Mouse (Mus musculus) intestine, embryonic 15.5 days (tissue): ENCODE data around the gene Tlx2. TPM values are rescaled to one million over a fixed set of nuclear protein-coding genes. Genes with fewer than 3 reads are reported as not detected.

ENCODE experiments used
- ATAC-seq: fragments of 200-750 bp; cut with Nextera tagmentation; 2 replicates; pipeline ENCODE4 v1.8.0; 2017; ENCODE audit warnings: moderate TSS enrichment, moderate library complexity
- H3K27ac ChIP-seq: fragments of 300-500 bp; sonication (generic); 2 replicates; pipeline ENCODE4 v1.5.1; 2015; ENCODE audit warnings: mild to moderate bottlenecking, inconsistent platforms
- H3K27me3 ChIP-seq: fragments of 300-500 bp; sonication (generic); replicated peaks from 2 replicates; pipeline ENCODE4 v1.6.1; 2015; ENCODE audit warnings: inconsistent platforms
- H3K36me3 ChIP-seq: fragments of 300-500 bp; sonication (generic); 2 replicates; pipeline ENCODE4 v1.6.1; 2015; ENCODE audit warnings: inconsistent platforms
- H3K4me1 ChIP-seq: fragments of 300-500 bp; sonication (generic); replicated peaks from 2 replicates; pipeline ENCODE4 v1.6.1; 2015; ENCODE audit warnings: inconsistent platforms
- H3K4me2 ChIP-seq: fragments of 300-500 bp; sonication (generic); replicated peaks from 2 replicates; pipeline ENCODE4 v1.6.1; 2015; ENCODE audit warnings: mild to moderate bottlenecking, inconsistent platforms
- H3K4me3 ChIP-seq: fragments of 300-500 bp; sonication (generic); replicated peaks from 2 replicates; pipeline ENCODE4 v1.5.1; 2015; ENCODE audit warnings: inconsistent platforms
- H3K9ac ChIP-seq: fragments of 300-500 bp; sonication (generic); 2 replicates; pipeline ENCODE4 v1.6.1; 2015; ENCODE audit warnings: inconsistent platforms
- H3K9me3 ChIP-seq: fragments of 300-500 bp; sonication (generic); 2 replicates; pipeline ENCODE4 v1.6.1; 2016; ENCODE audit warnings: inconsistent platforms
- WGBS: fragments of 180-500 bp; shearing (Covaris S2); methylation state at CpG from one replicate; pipeline ENCODE4 v1.1.7; 2015; 5-methylcytosine and 5-hydroxymethylcytosine counted together
- polyA plus RNA-seq: library from polyadenylated mRNA; unstranded; fragments of >200 nt; fragmentation: Nextera tagmentation; extraction: Ambion mirVana; gene quantifications from 2 replicates; pipeline ENCODE4 v1.2.1, GENCODE M21; 2015

Gene Tlx2
- polyA plus RNA-seq, 1 experiment from 2014 or later: 22.5 TPM

DNA sequence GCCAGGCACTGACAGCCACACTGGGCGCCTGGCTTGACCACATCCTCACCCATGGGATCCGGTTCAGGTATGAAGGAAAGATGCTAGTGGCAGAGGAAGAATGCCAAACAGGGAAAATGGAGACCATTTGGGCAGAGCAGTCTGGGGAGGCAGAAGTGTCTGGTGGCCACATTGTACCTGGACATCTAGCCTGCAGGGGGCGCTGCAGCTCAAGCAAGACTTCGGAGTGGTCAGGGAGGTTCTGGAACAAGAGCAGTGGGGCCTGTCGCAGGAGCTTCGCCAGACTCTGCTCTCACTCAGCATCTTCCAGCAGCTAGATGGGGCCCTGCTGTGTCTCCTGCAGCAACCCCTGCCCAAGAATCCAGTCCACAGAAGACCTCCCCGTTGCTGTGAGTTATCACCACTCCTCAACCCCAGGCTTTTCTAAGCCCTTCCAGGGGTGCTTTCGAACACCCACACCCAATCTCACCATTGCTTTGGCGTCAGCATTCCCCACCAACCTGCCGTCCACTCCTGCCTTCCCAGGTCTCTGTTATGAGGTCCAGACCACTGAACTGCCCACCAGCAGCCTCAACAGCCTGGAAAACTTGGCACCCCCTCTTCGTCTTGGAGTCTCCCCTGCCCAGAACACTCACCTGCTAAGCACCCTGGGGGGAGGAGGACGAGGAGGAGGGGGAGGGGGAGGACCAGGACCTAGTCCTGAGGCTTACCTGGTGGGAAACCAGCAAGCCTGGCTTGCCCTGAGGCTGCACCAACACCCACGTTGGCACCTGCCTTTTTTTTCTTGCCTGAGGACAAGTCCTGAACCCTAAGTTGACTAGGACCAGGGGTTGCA is 37.7 kb upstream of the Tlx2 start:
- Histone ChIP-seq H3K4me2 (peak overlapping the region; percentile 64), H3K9me3 (no peaks in the 10 kb centered on the region), H3K4me1 (peaks cover 20% of the 10 kb centered on the region), H3K9ac (no peak overlapping the region; the same call in 1 of the 2 replicates), H3K36me3 (no peaks in the 10 kb centered on the region), H3K27me3 (no peaks in the 10 kb centered on the region), H3K4me3 (peak overlapping the region; percentile 80), H3K27ac (peak overlapping the region; percentile 58; the same call in 1 of the 2 replicates)
- WGBS: 36% methylated on average over 13 of the region's 13 CpGs
- ATAC-seq: peak; percentile 29

DNA sequence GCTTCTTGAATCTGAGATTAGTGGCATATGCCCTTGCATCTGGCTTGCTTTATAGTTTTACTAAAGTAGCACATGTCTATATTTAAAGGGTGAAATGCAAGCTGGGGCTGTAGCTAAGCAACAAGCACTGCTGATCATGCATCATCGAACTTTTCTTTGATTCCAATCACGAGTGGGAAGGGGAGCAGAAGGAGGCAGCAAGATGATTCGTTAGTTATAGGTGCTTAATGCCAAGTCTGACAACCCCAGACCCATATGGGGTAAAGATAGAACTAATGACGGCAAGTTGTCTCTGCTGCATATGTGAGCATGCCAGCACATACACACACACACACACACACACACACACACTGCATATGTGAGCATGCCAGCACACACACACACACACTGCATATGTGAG is 34.1 kb upstream of the Tlx2 start:
- Histone ChIP-seq H3K4me1 (peaks cover 24% of the 10 kb centered on the region), H3K9me3 (no peaks in the 10 kb centered on the region), H3K27me3 (no peaks in the 10 kb centered on the region), H3K4me2 (no peak overlapping the region), H3K36me3 (no peaks in the 10 kb centered on the region), H3K9ac (no peak overlapping the region), H3K4me3 (no peak overlapping the region), H3K27ac (no peak overlapping the region)
- ATAC-seq: no peak
- 81% methylated on average over 4 of the region's 4 CpGs for WGBS

DNA sequence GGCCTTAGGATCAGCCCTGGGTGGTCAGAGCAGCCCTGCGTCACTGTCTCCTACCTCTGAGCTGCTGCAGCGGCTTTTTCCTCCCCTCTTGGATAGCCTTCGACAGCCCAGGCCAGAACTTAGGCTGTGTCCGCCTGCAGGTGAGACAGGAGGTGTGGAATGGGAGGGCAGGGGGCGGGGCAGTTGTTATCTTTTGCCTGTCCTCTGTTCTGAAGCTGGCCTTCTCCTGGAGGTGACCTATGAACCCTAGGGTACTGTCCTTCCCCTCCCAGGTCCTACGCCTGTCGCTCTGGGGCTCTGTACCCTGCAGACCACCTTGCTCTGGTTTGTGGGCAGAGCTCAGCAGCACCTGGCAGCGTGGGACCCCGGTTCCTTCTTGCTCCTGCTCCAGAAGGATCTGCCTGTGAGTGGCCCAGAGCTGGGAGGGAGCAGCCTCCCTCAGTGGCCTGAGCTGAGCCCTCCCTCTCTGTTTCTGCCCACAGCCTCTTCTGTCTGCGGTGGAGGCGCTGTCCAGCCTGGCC is 33.1 kb upstream of the Tlx2 start:
- Histone ChIP-seq H3K9me3 (no peaks in the 10 kb centered on the region), H3K4me3 (peak overlapping the region; percentile 72; the same call in 1 of the 2 replicates), H3K9ac (no peak overlapping the region), H3K4me1 (peaks cover 23% of the 10 kb centered on the region), H3K27ac (peak overlapping the region; percentile 51; the same call in 1 of the 2 replicates), H3K4me2 (peak overlapping the region; percentile 100), H3K36me3 (no peaks in the 10 kb centered on the region), H3K27me3 (no peaks in the 10 kb centered on the region)
- 42% methylated on average over 11 of the region's 11 CpGs for WGBS
- ATAC-seq: peak; percentile 16; the same call in 1 of the 2 replicates

DNA sequence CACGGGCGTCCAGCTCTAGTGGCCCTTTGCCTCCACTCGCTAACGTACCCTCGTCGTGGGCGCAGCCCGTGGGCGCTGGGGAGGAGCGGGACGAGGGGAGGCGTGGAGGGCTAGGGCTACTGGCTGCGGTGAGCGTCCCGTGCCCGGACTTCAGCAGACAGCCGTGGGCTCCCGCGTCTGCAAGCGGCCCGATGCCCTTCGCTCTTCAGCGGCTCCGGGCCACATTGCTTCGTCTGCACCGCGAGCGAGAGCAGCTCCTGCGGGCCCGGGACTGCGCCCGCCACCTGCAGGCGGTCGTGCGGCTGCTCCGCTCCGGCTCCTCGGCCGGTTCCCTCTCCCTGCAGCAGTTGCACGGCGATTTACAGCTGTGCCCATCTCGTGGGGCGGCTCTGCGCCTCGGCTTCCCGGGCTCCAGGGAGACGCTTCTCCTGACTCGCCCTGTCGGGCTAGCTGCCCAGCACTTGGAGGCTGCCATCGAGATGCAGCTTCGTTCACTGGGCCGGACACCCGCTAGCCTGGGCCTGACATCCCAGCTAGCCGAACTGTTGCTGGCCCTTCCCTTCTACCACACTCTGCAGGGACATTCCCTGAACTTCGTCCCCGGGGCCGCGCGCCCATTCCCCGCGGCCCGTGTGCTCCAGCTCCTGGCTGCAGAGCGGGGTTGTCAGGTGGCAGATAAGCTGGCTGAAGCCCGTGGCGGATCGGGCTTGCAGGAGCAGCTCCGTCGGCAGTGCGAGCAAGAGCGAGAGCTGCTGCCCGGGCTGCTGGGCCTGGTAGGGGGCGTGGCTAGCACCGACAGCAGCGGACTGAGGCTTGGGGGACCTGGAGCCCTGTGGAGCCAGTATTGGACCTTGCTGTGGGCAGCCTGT is 31.8 kb upstream of the Tlx2 start:
- peak overlapping the region; percentile 72 for H3K4me3 ChIP-seq
- H3K36me3 ChIP-seq: no peaks in the 10 kb centered on the region
- peak overlapping the region; percentile 88 for H3K9ac ChIP-seq
- no peaks in the 10 kb centered on the region for H3K27me3 ChIP-seq
- peaks cover 16% of the 10 kb centered on the region for H3K4me1 ChIP-seq
- no peaks in the 10 kb centered on the region for H3K9me3 ChIP-seq
- peak; percentile 89 for ATAC-seq
- H3K4me2 ChIP-seq: peak overlapping the region; percentile 100
- WGBS: under 1% methylated on average over 74 of the region's 74 CpGs
- peak overlapping the region; percentile 86 for H3K27ac ChIP-seq

- WGBS: under 1% methylated on average over 25 of the region's 25 CpGs
- peaks cover 16% of the 10 kb centered on the region for H3K4me1 ChIP-seq
- no peaks in the 10 kb centered on the region for H3K9me3 ChIP-seq
- peak within 1 kb of the TSS; percentile 100 for H3K4me2 ChIP-seq
- peak within 1 kb of the TSS; percentile 86 for H3K27ac ChIP-seq
- ATAC-seq: peak; percentile 89
- peak within 1 kb of the TSS; percentile 72 for H3K4me3 ChIP-seq
- no peaks in the 10 kb centered on the region for H3K36me3 ChIP-seq
- H3K9ac ChIP-seq: peak within 1 kb of the TSS; percentile 88
- no peaks in the 10 kb centered on the region for H3K27me3 ChIP-seq
These were observed 31.2 kb upstream of the Tlx2 start, which contains the start of the genes Ccdc142 and Gm42688 for GRCm38 (mm10) chr6:83101316-83101687. TSS of gene Ccdc142 (plus strand) at chr6:83101601. TSS of gene Gm42688 (plus strand) at chr6:83101617.

DNA sequence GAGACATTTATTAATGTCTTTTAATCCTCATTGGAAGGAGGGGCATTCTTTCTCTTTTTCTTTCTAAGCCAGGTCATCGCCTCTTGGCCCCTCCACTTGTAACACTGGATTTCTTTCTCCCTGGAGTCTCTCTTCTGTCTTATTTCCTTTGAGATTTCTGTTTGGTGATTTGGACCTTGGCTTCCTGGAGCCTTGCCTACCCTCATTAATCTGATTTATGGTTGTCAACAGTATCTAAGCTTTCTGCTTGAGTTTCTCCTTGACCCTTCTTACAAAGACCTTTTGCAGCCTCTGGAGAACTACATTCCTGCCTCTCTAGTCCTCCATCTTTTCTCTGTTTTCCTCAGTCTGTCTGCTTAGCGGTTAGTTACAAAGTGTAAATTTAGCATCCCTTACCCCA is 28.3 kb upstream of the Tlx2 start:
- Histone ChIP-seq H3K4me2 (no peak overlapping the region), H3K9ac (no peak overlapping the region), H3K4me3 (no peak overlapping the region), H3K27ac (no peak overlapping the region), H3K9me3 (no peaks in the 10 kb centered on the region), H3K4me1 (peaks cover 15% of the 10 kb centered on the region), H3K36me3 (no peaks in the 10 kb centered on the region), H3K27me3 (0 out of 2 replicates have a peak, but pooled peaks cover 2% of the 10 kb centered on the region)
- ATAC-seq: no peak
- 49% methylated on average over 2 of the region's 2 CpGs for WGBS

GRCm38 (mm10) chr6:83095968-83096367 is 25.9 kb upstream of the Tlx2 start:
- Histone ChIP-seq H3K9ac (no peak overlapping the region), H3K4me2 (no peak overlapping the region), H3K4me1 (no peaks in the 10 kb centered on the region), H3K9me3 (no peaks in the 10 kb centered on the region), H3K27ac (no peak overlapping the region), H3K4me3 (no peak overlapping the region), H3K27me3 (0 out of 2 replicates have a peak, but pooled peaks cover 2% of the 10 kb centered on the region), H3K36me3 (no peaks in the 10 kb centered on the region)
- WGBS: 50% methylated on average over 6 of the region's 6 CpGs
- no peak for ATAC-seq

DNA sequence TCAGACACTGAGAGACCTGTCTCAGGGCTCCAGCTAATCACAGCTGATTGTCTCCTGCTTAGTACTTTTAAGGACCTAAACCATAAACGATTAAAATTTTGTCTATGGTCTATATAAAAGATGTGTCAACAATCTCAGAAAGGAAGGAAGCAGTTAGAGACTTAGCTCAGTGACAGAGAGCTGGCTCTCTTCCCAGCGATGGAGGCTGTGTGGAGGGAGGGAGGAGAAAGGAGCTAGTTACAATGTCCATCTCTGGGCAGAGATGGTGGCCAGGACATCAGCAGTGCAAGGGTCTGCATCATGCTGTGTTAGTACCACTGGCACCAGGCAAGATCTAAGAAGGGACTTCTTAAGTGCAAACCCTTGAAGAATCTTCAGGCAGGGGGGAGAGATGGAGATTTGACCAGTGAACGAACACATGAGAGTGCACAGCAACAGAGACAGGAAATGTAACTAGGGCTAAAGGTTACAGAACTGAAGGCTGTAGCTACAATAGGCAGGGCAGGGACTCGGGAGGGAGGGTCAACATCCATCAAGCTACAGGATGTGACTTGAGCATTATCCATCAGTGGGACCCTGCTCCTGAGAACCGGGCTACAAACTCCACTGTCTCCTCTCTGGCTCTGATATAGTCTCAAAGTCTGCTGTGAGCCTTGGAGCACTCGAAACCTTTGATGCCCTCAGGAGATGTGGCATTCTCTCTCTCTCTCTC is 22.5 kb upstream of the Tlx2 start:
- no peak overlapping the region for H3K4me3 ChIP-seq
- H3K9ac ChIP-seq: no peak overlapping the region
- no peaks in the 10 kb centered on the region for H3K36me3 ChIP-seq
- H3K4me1 ChIP-seq: peaks cover 3% of the 10 kb centered on the region
- no peak for ATAC-seq
- no peaks in the 10 kb centered on the region for H3K9me3 ChIP-seq
- WGBS: 28% methylated on average over 6 of the region's 6 CpGs
- H3K27me3 ChIP-seq: peaks cover 24% of the 10 kb centered on the region
- H3K27ac ChIP-seq: peak overlapping the region; percentile 44; the same call in 1 of the 2 replicates
- H3K4me2 ChIP-seq: no peak overlapping the region

GRCm38 (mm10) chr6:83087926-83088260 is 17.8 kb upstream of the Tlx2 start:
- 17% methylated on average over 9 of the region's 9 CpGs for WGBS
- H3K4me3 ChIP-seq: peak overlapping the region; percentile 22
- peaks cover 66% of the 10 kb centered on the region for H3K27me3 ChIP-seq
- no peak overlapping the region for H3K9ac ChIP-seq
- no peaks in the 10 kb centered on the region for H3K36me3 ChIP-seq
- peak overlapping the region; percentile 56 for H3K4me2 ChIP-seq
- no peak overlapping the region for H3K27ac ChIP-seq
- H3K9me3 ChIP-seq: no peaks in the 10 kb centered on the region
- peaks cover 14% of the 10 kb centered on the region for H3K4me1 ChIP-seq
- no peak; the same call in 1 of the 2 replicates for ATAC-seq

GRCm38 (mm10) chr6:83087205-83087925 is 17.3 kb upstream of the Tlx2 start:
- Histone ChIP-seq H3K27ac (no peak overlapping the region), H3K27me3 (peaks cover 69% of the 10 kb centered on the region)
- no peak; the same call in 1 of the 2 replicates for ATAC-seq

More at GRCm38 (mm10) chr6:83087205-83087925, 17.3 kb upstream of the Tlx2 start:
- H3K36me3 ChIP-seq: no peaks in the 10 kb centered on the region
- H3K4me2 ChIP-seq: peak overlapping the region; percentile 56
- peaks cover 14% of the 10 kb centered on the region for H3K4me1 ChIP-seq
- peak overlapping the region; percentile 22 for H3K4me3 ChIP-seq
- H3K9ac ChIP-seq: no peak overlapping the region
- WGBS: 4% methylated on average over 47 of the region's 47 CpGs
- no peaks in the 10 kb centered on the region for H3K9me3 ChIP-seq
